Mouse (Mus musculus) kidney, adult 2 months (tissue): ENCODE results near the gene Ercc4.

Source experiments
- CTCF ChIP-seq: fragments of 200-500 bp; conservative IDR thresholded peaks from 2 replicates; pipeline ENCODE4 v1.5.1; 2011; ENCODE audit warnings: low read depth, mild to moderate bottlenecking, control low read depth, low read length, moderate library complexity, mixed read lengths; ENCODE audit not compliant: insufficient read depth, insufficient read length
- POLR2A ChIP-seq: fragments of 200-500 bp; IDR thresholded peaks from one replicate; pipeline ENCODE4 v1.6.1; 2011; ENCODE audit warnings: low read depth, low read length, control low read depth

GRCm38 (mm10) chr16:13193663-13194071, 84.2 kb downstream of the Ercc4 start:
- no peak for TF ChIP-seq POLR2A
- TF ChIP-seq CTCF = no peak
